Mouse (Mus musculus) adrenal gland, postnatal 14 days (tissue): Measurements from ENCODE around the gene Pcgf3. TPM values are rescaled to one million over a fixed set of nuclear protein-coding genes. Genes with fewer than 3 reads are reported as not detected.
"Not testable (repeated sequence)": the region's sequence is repeated elsewhere in the genome, so short reads cannot be mapped to it uniquely, and the experiment has no call there.

Experiments used
- DNase-seq: peaks from one replicate; pipeline ENCODE4 v3.0.0; 2021; ENCODE audit warnings: mixed read lengths
- total RNA-seq: library from RNA; stranded (reverse); gene quantifications from 2 replicates; pipeline ENCODE4 v1.2.3, GENCODE M21; 2021

Gene Pcgf3
- total RNA-seq, 1 experiment from 2014 or later: 42.5 TPM

GRCm38 (mm10) chr5:108469617-108470016 is 8.6 kb downstream of the Pcgf3 start:
- no peak for DNase-seq

GRCm38 (mm10) chr5:108473737-108474136 is 12.7 kb downstream of the Pcgf3 start:
- no peak for DNase-seq

GRCm38 (mm10) chr5:108475977-108476376 is 14.9 kb downstream of the Pcgf3 start:
- no peak for DNase-seq

GRCm38 (mm10) chr5:108483006-108483405 is 22.0 kb downstream of the Pcgf3 start:
- no peak for DNase-seq

GRCm38 (mm10) chr5:108485239-108485638 is 24.2 kb downstream of the Pcgf3 start:
- DNase-seq: peak; percentile 56

GRCm38 (mm10) chr5:108486148-108486547 is 25.1 kb downstream of the Pcgf3 start:
- not testable (repeated sequence) for DNase-seq

- DNase-seq: no peak
Observed at GRCm38 (mm10) chr5:108501573-108501972, 40.5 kb downstream of the Pcgf3 start.

- no peak for DNase-seq
Observed at GRCm38 (mm10) chr5:108502286-108502685, 41.3 kb downstream of the Pcgf3 start.

GRCm38 (mm10) chr5:108515581-108516361 is 54.7 kb downstream of the Pcgf3 start:
- DNase-seq: no peak

- no peak for DNase-seq
Observed at GRCm38 (mm10) chr5:108516655-108517054, 55.6 kb downstream of the Pcgf3 start.

- DNase-seq: no peak
Observed at GRCm38 (mm10) chr5:108518106-108518885, 57.3 kb downstream of the Pcgf3 start.

- no peak for DNase-seq
Observed at GRCm38 (mm10) chr5:108518951-108519350, 57.9 kb downstream of the Pcgf3 start.

GRCm38 (mm10) chr5:108520153-108520552 is 59.1 kb downstream of the Pcgf3 start:
- DNase-seq: no peak

GRCm38 (mm10) chr5:108521016-108521415 is 60.0 kb downstream of the Pcgf3 start:
- peak; percentile 11 for DNase-seq

- DNase-seq: no peak
Observed at GRCm38 (mm10) chr5:108521896-108522295, 60.9 kb downstream of the Pcgf3 start.

GRCm38 (mm10) chr5:108522597-108522996 is 61.6 kb downstream of the Pcgf3 start:
- no peak for DNase-seq

- DNase-seq: no peak
Observed at GRCm38 (mm10) chr5:108534188-108534587, 73.2 kb downstream of the Pcgf3 start.

GRCm38 (mm10) chr5:108543516-108544291 is 82.7 kb downstream of the Pcgf3 start:
- no peak for DNase-seq

- DNase-seq: no peak
Observed at GRCm38 (mm10) chr5:108547636-108548035, 86.6 kb downstream of the Pcgf3 start.

GRCm38 (mm10) chr5:108549137-108549488 is 88.1 kb downstream of the Pcgf3 start:
- no peak for DNase-seq

GRCm38 (mm10) chr5:108549489-108550206 is 88.6 kb downstream of the Pcgf3 start, which contains the start of gene Cplx1:
Gene Cplx1, minus strand, starts transcription at chr5:108550024.
- peak; percentile 84 for DNase-seq

- DNase-seq: no peak
Observed at GRCm38 (mm10) chr5:108550207-108550594, 89.2 kb downstream of the Pcgf3 start.
